Mouse (Mus musculus) limb, embryonic 14.5 days (tissue): ENCODE data around the gene Sorbs2. TPM values are rescaled to one million over a fixed set of nuclear protein-coding genes. Genes with fewer than 3 reads are reported as not detected.

ENCODE experiments used
- ATAC-seq: fragments of 200-750 bp; cut with Nextera tagmentation; 2 replicates; pipeline ENCODE4 v1.8.0; 2017; ENCODE audit warnings: low read depth, moderate number of reproducible peaks, moderate TSS enrichment; ENCODE audit not compliant: low FRiP score
- DNase-seq: peaks from one replicate; pipeline ENCODE4 v3.0.0-alpha.2; 2015; ENCODE audit warnings: low spot score
- H3K27ac ChIP-seq: fragments of 300-500 bp; sonication (generic); replicated peaks from 2 replicates; pipeline ENCODE4 v1.5.1; 2014; ENCODE audit warnings: low read depth, mild to moderate bottlenecking, low read length, moderate library complexity, mixed read lengths
- H3K27me3 ChIP-seq: fragments of 300-500 bp; sonication (generic); 2 replicates; pipeline ENCODE4 v1.6.1; 2014; ENCODE audit warnings: low read length, mixed read lengths; ENCODE audit not compliant: control insufficient read depth, insufficient read depth
- H3K36me3 ChIP-seq: fragments of 300-500 bp; sonication (generic); 2 replicates; pipeline ENCODE4 v1.6.1; 2014; ENCODE audit warnings: mild to moderate bottlenecking, low read length, moderate library complexity, mixed read lengths; ENCODE audit not compliant: control insufficient read depth, insufficient read depth
- H3K4me1 ChIP-seq: fragments of 300-500 bp; sonication (generic); 2 replicates; pipeline ENCODE4 v1.6.1; 2014; ENCODE audit warnings: antibody characterized with exemption, low read length, mixed read lengths; ENCODE audit not compliant: control insufficient read depth, insufficient read depth
- H3K4me2 ChIP-seq: fragments of 300-500 bp; sonication (generic); replicated peaks from 2 replicates; pipeline ENCODE4 v1.6.1; 2014; ENCODE audit warnings: low read depth, mild to moderate bottlenecking, low read length, moderate library complexity; ENCODE audit not compliant: severe bottlenecking
- H3K4me3 ChIP-seq: fragments of 300-500 bp; sonication (generic); replicated peaks from 2 replicates; pipeline ENCODE4 v1.5.1; 2014; ENCODE audit warnings: low read length
- H3K9ac ChIP-seq: fragments of 300-500 bp; sonication (generic); 2 replicates; pipeline ENCODE4 v1.6.1; 2014; ENCODE audit warnings: mild to moderate bottlenecking, low read depth, low read length, moderate library complexity; ENCODE audit not compliant: severe bottlenecking
- H3K9me3 ChIP-seq: fragments of 300-500 bp; sonication (generic); 2 replicates; pipeline ENCODE4 v1.6.1; 2016; ENCODE audit warnings: low read length; ENCODE audit not compliant: control insufficient read depth
- POLR2A ChIP-seq: fragments of 200-500 bp; IDR thresholded peaks from 2 replicates; pipeline ENCODE4 v1.8.0; 2012; ENCODE audit warnings: inconsistent platforms, mild to moderate bottlenecking, moderate library complexity, borderline replicate concordance; ENCODE audit not compliant: insufficient read depth, insufficient read length; ENCODE audit errors: extremely low read depth
- WGBS: fragments of 180-500 bp; shearing (Covaris S2); extraction: QIAGEN DNeasy Blood & Tissue Kit; methylation state at CpG from one replicate; pipeline ENCODE4 v1.1.7; 2014; 5-methylcytosine and 5-hydroxymethylcytosine counted together
- polyA plus RNA-seq, 2 experiments: library from polyadenylated mRNA; depleted of rRNA in 1 of 2; stranded (reverse) in 1 of 2; unstranded in 1 of 2; fragments of >200 nt; fragmentation: Nextera tagmentation in 1 of 2; extraction: Ambion mirVana in 1 of 2; gene quantifications; 2 replicates each; pipeline versions ENCODE4 v1.2.1 to v1.2.3; 2012 to 2014

Sorbs2 gene
- polyA plus RNA-seq, 2 experiments = 52.7 to 54.1 TPM

DNA sequence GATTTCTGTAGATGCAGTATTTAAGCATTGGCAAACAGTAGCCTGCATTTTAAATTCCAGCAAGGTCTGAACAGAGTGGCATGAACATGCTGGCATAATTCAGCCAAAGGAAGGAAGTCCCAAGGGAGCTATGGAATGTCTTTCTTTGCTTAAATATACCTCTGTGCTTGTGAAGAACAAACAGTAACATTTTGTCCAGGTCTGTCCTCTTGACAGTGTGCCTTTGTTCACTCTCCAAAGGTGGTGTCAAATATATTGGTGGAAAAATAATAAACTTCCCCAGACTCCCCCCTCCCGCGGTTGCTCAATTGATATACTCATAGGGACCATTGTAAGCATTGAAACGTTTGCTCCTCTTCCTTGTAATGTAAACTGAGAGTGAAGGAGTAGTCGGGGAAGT, 154.0 kb downstream of the Sorbs2 start:
- no peak for DNase-seq
- Histone ChIP-seq H3K27me3 (no peaks in the 10 kb centered on the region), H3K4me2 (no peak overlapping the region), H3K36me3 (no peaks in the 10 kb centered on the region), H3K9me3 (no peaks in the 10 kb centered on the region), H3K27ac (no peak overlapping the region), H3K4me1 (peaks cover 27% of the 10 kb centered on the region), H3K4me3 (no peak overlapping the region), H3K9ac (no peak overlapping the region)
- 0 out of 2 replicates have a peak, but pooled peaks have one; percentile 21 for ATAC-seq
- 34% methylated on average over 4 of the region's 4 CpGs for WGBS
- TF ChIP-seq POLR2A = no peak

DNA sequence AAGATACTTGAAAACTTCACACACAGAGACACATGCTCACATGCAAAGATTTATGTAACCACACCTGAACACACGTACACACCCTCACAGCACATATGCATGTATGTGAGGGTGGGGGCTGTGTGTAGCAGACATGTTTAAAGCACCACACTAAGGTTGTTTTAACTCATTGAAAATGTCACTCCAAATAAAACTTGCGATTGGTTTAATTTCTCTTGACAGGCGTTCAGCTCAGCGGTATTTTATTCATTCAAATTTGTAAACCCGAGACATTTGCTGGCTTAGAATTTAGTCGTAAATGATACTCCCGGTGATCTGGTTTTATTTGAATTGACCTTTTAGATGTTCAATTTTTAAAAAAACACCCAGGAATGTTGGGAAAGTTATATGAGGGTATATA, 158.6 kb downstream of the Sorbs2 start:
- H3K9me3 ChIP-seq = no peaks in the 10 kb centered on the region
- WGBS = 72% methylated on average over 7 of the region's 7 CpGs

DNA sequence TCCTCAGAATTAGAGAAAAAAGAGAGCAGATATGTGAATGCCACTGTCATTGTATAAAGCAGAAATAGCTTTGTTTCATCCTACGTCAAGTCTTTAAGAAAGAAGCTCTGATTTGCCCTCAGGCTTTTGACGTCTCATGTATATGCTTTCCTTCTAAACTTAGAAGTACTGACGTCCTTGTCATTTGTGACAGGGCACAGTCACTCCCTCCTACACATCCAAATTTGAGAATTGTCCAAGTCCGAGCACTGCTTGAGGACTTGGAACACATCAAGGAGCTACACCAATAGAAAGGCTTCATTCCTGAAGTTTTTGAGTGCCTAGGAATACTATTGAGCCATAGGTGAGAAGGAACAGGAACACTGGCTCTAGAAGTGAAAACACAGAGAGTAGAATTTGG, 165.6 kb downstream of the Sorbs2 start:
- Histone ChIP-seq H3K36me3 (no peaks in the 10 kb centered on the region), H3K9ac (no peak overlapping the region), H3K4me3 (no peak overlapping the region), H3K4me1 (peaks cover 5% of the 10 kb centered on the region; the same call in 1 of the 2 replicates), H3K27ac (no peak overlapping the region), H3K4me2 (no peak overlapping the region), H3K27me3 (no peaks in the 10 kb centered on the region), H3K9me3 (no peaks in the 10 kb centered on the region)
- WGBS = 85% methylated on average over 4 of the region's 4 CpGs
- DNase-seq (no peak), ATAC-seq (no peak)
- TF ChIP-seq POLR2A = no peak

More for the DNA sequence above, 158.6 kb downstream of the Sorbs2 start:
- H3K36me3 ChIP-seq = no peaks in the 10 kb centered on the region
- H3K4me3 ChIP-seq = no peak overlapping the region
- TF ChIP-seq POLR2A = no peak
- no peaks in the 10 kb centered on the region for H3K27me3 ChIP-seq
- ATAC-seq (no peak), DNase-seq (no peak)
- H3K27ac ChIP-seq = no peak overlapping the region
- peaks cover 13% of the 10 kb centered on the region for H3K4me1 ChIP-seq
- no peak overlapping the region for H3K4me2 ChIP-seq
- H3K9ac ChIP-seq = no peak overlapping the region

DNA sequence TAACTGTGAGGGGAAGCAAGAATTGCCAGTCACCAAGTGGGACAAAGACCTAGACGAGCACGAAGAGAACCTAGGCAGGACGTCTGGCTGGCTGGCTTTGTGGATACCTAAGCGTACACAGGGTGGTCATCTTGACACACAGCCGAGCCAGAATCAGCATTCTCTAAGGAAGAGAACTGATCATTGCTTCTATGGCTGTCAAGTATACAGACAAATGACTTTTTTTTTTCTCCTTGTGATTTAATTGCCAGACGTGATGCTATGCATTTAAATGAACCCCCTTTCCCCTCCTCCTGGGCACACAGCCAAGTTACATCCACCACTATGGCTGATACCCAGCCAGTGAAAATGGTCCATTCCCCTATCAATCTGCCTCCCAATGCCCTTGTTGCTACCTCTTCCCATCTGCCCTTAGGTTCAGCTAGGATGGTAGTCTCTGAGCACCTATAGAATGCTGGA, 168.3 kb downstream of the Sorbs2 start:
- Histone ChIP-seq H3K4me1 (peaks cover 5% of the 10 kb centered on the region; the same call in 1 of the 2 replicates), H3K4me2 (no peak overlapping the region), H3K4me3 (no peak overlapping the region), H3K36me3 (no peaks in the 10 kb centered on the region), H3K9ac (no peak overlapping the region), H3K27me3 (no peaks in the 10 kb centered on the region), H3K9me3 (no peaks in the 10 kb centered on the region), H3K27ac (no peak overlapping the region)
- 77% methylated on average over 6 of the region's 6 CpGs for WGBS
- no peak for TF ChIP-seq POLR2A
- ATAC-seq = no peak
- no peak for DNase-seq

DNA sequence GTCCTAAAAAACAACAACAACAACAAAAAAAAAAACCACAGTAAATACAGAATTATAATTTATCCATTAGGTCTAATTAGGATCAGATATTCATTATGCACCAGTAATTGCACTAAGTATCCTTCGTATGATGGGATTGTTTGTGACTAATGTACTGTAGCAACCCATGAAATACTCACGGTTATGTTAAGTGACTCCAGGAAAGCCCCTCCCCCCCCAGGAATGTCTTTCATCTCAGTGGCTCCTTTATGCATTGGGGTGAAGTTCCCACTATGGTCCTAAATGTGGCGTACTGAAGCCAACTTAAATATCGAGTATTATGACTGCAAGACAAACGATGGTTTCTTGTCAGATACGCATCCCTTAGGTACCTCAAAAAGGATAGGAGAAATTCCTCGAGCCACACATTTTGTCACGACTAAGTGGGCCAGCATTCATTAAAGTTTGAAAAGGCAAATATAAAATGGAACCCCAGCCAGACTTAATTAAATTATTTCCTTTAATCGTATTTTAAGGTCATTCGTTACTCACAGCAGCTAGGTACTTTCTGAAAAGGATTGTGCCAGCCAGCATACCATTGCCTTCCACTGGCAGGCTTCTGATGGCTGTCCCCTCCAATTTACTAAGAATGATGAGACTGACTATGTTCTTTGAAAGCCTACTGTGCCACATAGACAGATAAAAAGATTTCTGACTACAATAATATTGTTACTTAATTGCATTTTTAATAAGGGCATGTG, 169.7 kb downstream of the Sorbs2 start:
- TF ChIP-seq POLR2A = no peak
- no peaks in the 10 kb centered on the region for H3K9me3 ChIP-seq
- WGBS = 32% methylated on average over 10 of the region's 10 CpGs
- no peak overlapping the region for H3K4me2 ChIP-seq
- no peak overlapping the region for H3K9ac ChIP-seq
- DNase-seq (no peak), ATAC-seq (no peak)
- H3K36me3 ChIP-seq = no peaks in the 10 kb centered on the region
- no peaks in the 10 kb centered on the region for H3K27me3 ChIP-seq
- peaks cover 5% of the 10 kb centered on the region; the same call in 1 of the 2 replicates for H3K4me1 ChIP-seq
- no peak overlapping the region for H3K4me3 ChIP-seq
- no peak overlapping the region for H3K27ac ChIP-seq
